ENCODE assay signal across 15 mouse cellular contexts in genomic region chr4:118236871-118237270, GRCm38 (mm10).
"Had no signal": no experiment of that assay in that cellular context is flagged by ENCODE, and none has a peak within 500 bp of the region (broad histone marks: within the 10 kb centered on the region; RNA-seq: fewer than 3 reads in every experiment).

No protein-coding gene starts in this region.

- H3K27me3 ChIP-seq: limb, embryonic 13.5 days; liver, embryonic 15.5 days; neural tube, embryonic 15.5 days had no signal

- H3K27ac ChIP-seq: layer of hippocampus, adult 2 months; limb, embryonic 13.5 days; liver, embryonic 15.5 days; neural tube, embryonic 15.5 days had no signal

- DNase-seq: left cerebral cortex, postnatal 4 days; lung, embryonic 14.5 days; lung, postnatal 10 days; lung, postnatal 4 days; midbrain, embryonic 14.5 days; right cerebral cortex, adult 18-20 months; right cerebral cortex, postnatal 25 days; thymus, postnatal 4 days had no signal

- H3K4me1 ChIP-seq: limb, embryonic 13.5 days; neural tube, embryonic 15.5 days had no signal

- H3K9me3 ChIP-seq: limb, embryonic 13.5 days; liver, embryonic 15.5 days; midbrain, embryonic 10.5 days; neural tube, embryonic 15.5 days had no signal

- H3K4me3 ChIP-seq: layer of hippocampus, adult 2 months; limb, embryonic 13.5 days; liver, embryonic 15.5 days; midbrain, embryonic 10.5 days; myocyte; neural tube, embryonic 15.5 days had no signal

- H3K9ac ChIP-seq: limb, embryonic 13.5 days; liver, embryonic 15.5 days; lung, embryonic 14.5 days; neural tube, embryonic 15.5 days had no signal

- H3K4me2 ChIP-seq: limb, embryonic 13.5 days; liver, embryonic 11.5 days; liver, embryonic 15.5 days; lung, embryonic 14.5 days; neural tube, embryonic 15.5 days had no signal
